Mouse (Mus musculus) spleen, postnatal 0 days (tissue): Measurements from ENCODE around the gene Msrb1. TPM values are rescaled to one million over a fixed set of nuclear protein-coding genes. Genes with fewer than 3 reads are reported as not detected.

Source experiments
- polyA plus RNA-seq: library from polyadenylated mRNA; unstranded; fragments of >200 nt; fragmentation: Nextera tagmentation; extraction: Ambion mirVana; gene quantifications from 2 replicates; pipeline ENCODE4 v1.2.1, GENCODE M21; 2015

Gene Msrb1
- 103 and 110 TPM in 2 replicates for polyA plus RNA-seq

DNA sequence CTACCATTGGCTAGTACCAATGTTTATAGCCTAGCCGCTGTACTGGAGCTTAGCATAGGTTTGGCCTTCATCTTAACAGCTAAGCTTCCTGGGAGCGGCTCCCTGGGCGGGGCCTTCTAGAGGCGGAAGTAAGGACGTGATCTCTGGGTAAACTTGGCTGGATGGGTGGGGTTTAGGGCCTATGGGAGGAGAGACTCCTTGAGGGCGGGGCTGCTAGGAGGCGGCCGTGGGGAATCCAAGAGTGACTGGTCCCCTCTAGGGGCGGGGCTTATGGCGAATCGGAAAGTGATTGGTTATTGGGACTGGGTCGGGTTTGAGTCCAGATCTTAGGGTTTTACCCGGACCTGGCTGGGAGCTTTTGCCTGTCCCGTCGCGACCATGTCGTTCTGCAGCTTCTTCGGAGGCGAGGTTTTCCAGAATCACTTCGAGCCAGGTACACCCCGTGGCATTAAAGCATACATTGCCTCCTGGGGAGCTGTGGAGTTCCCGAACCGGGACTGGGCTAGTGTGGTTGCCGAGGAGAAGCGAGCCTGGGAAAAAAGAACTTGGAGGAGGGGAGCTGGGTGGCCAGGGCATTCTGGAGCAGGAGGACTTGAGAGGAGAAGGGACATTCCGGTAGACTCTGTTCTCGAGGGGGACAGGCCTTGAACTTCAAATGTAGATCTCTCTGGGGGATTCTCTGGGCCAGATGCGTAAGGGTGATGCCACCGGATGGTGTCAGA is at the start of gene Msrb1:
Msrb1 (plus strand) TSS at position 313 of the 722 bp plus-strand sequence.

DNA sequence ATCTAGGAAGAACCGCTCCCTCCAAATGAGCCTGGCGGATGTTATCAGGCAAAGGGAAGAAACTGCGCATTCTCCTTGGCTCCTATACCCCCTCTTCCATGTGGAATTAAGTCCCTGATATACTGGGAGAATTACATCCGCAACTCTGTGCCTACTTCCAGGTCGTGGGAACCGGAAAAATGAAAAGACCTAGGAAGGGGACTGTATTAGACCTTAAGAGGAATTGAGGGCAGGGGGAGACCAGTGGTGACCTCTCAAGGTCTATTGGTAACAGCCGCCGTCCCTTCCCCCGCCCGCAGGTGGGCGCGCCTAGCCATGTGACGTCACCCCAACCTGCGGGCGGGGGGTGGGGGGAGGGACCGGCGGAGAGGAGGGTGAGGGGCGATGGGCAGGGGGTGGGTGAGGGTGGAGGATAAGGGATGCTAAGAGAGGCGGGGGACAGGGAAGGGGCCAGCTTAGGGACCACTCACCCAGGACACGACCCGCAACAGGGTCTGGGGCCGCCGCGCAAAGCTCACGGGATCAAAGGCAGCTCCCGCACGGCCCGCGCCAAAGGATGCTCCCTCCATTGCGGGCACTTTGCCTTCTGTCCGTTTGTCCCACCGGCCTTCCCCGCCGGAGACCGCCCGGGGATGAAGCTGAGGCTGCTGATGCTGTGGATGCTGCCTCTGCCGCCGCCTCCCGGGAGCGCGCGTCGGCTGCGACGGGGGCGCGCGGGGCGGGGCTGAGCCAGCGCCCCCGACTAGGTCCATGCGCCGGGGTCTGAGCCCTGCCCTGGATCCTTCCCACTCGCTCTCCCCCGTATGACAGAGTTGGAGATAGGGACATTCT is 47.0 kb upstream of the Msrb1 start, which contains the start of gene Syngr3:
Syngr3 (minus strand) TSS at position 705 of the 831 bp plus-strand sequence.

DNA sequence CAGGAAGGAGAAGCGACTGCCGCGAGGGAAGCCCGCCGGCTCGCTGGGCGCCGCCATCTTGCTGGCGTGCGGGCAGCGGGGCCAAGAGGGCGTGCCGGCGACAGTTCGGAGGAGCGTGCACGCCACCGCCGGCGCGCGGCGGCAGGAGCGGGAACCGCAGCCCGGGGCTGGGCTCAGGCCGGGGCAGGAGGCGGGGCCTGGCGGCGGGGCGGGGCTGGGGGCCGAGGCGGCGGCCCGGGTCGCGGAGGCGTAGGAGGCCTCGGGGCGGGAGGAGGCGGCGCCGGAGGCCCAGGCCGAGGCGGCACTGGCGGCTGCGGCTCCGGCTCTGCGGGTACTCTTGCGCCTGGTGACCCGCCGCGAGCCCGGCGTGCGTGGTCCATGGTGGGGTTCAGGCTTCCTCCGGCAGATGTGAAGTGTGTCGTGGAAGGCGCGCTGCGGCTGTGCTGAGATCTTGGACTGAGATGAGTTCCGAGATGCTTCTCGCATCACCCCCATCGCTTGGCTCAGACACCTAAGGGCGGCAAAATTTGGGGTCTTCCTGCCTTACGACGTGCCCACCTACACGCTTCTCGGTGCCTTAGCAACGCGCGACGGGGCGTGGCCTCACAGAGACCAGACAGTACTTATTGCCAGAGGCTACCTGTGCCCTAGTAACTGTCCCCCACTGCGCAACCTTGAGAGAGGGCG is 40.3 kb upstream of the Msrb1 start, which contains the start of the genes Gfer and Noxo1:
Gfer (minus strand) TSS at position 146 of the 687 bp plus-strand sequence.
Noxo1 (plus strand) TSS at position 224 of the 687 bp plus-strand sequence.

DNA sequence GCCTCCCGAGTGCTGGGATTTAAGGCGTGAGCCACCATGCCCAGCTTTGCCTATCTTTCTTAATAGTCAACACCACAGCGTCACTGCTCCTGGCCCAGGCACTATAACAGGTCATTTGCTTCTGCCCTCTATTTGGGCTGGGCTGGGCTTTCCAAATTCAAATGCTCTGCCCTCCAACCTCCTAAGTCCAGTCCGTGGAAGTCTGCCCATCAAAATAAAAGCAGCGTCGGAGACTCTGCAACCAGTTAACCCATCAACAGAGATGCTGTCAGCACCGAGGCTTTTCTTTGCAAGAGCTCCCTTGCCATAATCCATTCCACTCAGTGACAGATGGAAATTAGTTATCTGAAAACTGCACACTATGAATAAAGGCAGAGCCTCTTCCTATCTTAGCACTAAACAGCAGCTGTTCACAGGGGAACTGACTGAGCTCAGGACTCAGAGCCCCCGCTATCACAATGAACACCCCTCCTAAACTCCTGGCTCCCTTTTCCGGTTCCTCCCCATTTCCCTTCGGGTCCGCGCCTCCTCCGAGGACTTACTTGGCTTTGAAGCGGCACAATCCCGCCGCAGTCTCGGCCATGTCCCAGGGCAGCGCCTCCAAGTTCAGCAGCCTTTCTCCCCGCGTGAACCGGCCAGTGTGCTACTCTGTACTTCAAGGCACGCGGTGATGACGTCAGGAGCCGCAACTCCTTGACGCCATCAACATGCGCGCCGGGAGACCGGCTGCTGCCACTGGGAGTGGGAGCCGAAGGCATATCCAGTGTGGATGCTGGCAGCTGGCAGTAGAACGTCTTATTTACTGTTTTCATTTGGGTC is 29.3 kb upstream of the Msrb1 start, which contains the start of gene Tbl3:
Tbl3 (minus strand) TSS at position 679 of the 819 bp plus-strand sequence.

DNA sequence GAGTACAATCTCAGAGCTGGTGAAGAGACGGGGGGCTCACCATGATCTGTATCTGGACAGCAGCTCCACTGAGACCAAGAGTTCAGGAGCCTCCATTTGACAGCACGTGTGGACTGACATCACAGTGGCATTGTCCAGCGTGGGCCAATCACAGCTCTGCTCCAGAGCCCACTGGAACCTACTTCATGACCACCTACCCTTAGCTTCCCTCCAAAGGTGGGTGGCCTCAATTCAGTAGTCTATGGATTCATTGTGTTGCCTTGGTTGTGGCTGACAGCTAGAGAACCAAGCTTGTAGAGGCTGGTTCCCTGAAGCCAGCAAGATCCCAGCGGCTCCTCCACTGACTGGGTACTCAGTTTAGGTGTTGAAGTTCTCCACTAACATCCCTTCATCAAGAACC is 18.5 kb upstream of the Msrb1 start, which contains the start of the genes Rnf151 and Rps2:
Rnf151 (minus strand) TSS at position 121 of the 400 bp plus-strand sequence.
Rps2 (plus strand) TSS at position 174 of the 400 bp plus-strand sequence.

DNA sequence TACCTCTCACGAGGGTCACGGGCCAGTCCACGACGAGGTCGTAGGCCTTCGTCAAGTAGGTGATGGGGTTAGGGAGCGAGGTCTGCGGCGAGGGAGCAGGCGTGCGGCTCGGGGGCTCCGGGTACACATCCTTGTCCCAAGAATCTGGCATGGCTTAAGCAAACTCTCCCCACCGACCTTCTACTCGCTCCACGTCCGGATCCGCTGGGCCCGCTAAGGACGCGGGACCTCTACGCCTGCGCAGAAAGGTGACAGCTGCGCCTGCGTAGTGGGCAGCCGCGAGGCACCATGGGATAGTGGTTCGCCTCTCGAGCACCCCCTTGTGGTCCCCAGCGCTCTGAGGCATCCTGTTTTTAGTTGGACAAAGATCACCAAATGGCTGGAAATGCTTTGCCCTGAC is 12.3 kb upstream of the Msrb1 start, which contains the start of gene Ndufb10:
Ndufb10 (minus strand) TSS at position 295 of the 400 bp plus-strand sequence.

DNA sequence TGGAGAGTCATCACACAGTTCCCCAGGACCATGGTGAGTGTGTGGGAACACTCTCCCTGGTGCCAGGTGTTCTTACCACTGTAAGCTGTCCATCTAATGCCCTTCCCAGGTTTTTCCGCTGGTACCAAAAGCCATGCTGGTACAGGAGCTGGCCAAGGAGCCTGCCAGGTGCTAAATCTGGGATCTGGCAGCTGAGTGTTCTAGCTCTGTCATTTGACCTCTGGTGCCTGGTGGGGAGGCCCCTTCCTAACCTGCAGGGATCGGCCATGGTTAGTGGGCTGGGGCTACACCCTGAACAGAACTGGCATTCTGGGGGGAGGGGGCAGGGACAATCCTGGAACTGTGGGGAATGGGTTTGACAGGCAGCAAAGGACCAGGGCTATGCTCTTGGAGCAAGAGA is 8.8 kb upstream of the Msrb1 start, which contains the start of gene Rpl3l:
Rpl3l (plus strand) TSS at position 203 of the 400 bp plus-strand sequence.

DNA sequence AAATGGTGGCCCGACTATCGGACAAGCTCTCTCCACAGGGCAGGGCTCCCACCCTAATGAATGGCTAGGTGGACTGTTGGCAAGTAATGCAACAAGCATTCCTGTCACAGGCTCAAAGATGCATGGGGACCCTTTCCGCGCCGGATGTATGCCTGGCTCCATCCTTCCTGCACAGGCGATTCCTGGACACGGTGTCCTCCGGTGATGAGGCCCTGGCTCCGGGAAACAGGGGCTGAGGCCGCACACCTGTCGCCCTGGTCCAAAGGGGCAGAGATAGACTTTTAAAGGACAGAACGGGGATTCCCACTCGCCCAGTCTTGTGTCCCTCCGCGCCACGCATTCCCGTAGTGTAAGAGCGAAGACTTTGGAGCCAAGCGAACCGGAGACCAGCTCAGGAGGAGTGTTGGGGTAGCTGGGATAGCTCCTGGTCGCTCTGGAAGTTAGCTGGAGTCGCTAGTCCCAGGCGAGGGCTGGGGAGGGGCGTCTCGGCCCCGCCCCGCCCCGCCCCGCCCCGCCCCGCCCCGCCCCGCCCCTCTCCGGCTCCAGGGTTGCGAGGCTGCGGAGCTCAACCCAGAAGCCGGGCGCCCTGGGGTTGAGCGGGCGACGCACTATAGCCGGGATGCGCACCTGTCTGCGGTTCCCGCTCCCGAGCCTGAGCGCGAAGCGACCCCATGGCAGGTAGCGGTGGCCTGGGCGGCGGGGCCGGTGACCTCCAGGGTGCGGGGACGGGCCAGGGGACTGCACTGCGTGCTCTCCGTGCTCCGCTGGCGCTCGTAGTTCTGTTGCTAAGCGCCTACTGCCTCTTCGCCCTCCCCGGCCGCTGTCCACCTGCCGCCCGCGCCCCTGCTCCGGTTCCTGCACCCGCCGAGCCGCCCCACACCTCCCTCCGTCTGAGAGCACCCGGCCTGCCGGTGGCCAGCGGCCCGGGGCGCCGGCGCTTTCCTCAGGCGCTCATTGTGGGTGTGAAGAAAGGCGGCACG is 16.3 kb downstream of the Msrb1 start, which contains the start of gene Hs3st6:
Hs3st6 (plus strand) TSS at position 574 of the 980 bp plus-strand sequence.

Other genes with a start within 250 kb of the Msrb1 start
- gene Caskin1, start 248.0 kb upstream of the Msrb1 start, polyA plus RNA-seq = 0.38 and 0.40 TPM in 2 replicates
- 41.7 and 45.4 TPM in 2 replicates for gene Traf7, start 208.7 kb upstream of the Msrb1 start, polyA plus RNA-seq
- gene Rab26, start 202.4 kb upstream of the Msrb1 start, polyA plus RNA-seq = 1.5 and 2.3 TPM in 2 replicates
- 4.8 and 12.3 TPM in 2 replicates for gene Pkd1, start 186.8 kb upstream of the Msrb1 start, polyA plus RNA-seq
- 33.4 and 33.5 TPM in 2 replicates for gene Tsc2, start 104.0 kb upstream of the Msrb1 start, polyA plus RNA-seq
- 6.9 and 8.2 TPM in 2 replicates for gene Nthl1, start 104.0 kb upstream of the Msrb1 start, polyA plus RNA-seq
- 32.8 and 46.2 TPM in 2 replicates for gene Slc9a3r2, start 86.3 kb upstream of the Msrb1 start, polyA plus RNA-seq
- gene Npw, start 78.2 kb upstream of the Msrb1 start, polyA plus RNA-seq = 0.44 and 0.54 TPM in 2 replicates
- gene Zfp598, start 67.0 kb upstream of the Msrb1 start, polyA plus RNA-seq = 9.6 and 9.9 TPM in 2 replicates
- gene Syngr3, start 46.7 kb upstream of the Msrb1 start, polyA plus RNA-seq = 0.06 and 0.11 TPM in 2 replicates
- gene Gfer, start 40.5 kb upstream of the Msrb1 start, polyA plus RNA-seq = 31.0 and 32.6 TPM in 2 replicates
- gene Noxo1, start 40.4 kb upstream of the Msrb1 start, polyA plus RNA-seq = 0.81 and 1.3 TPM in 2 replicates
- 35.3 and 37.9 TPM in 2 replicates for gene Tbl3, start 29.0 kb upstream of the Msrb1 start, polyA plus RNA-seq
- gene Rnf151, start 18.6 kb upstream of the Msrb1 start, polyA plus RNA-seq = not detected in 2 replicates
- 1,569 and 1,600 TPM in 2 replicates for gene Rps2, start 18.5 kb upstream of the Msrb1 start, polyA plus RNA-seq
- 212 and 230 TPM in 2 replicates for gene Ndufb10, start 12.2 kb upstream of the Msrb1 start, polyA plus RNA-seq
- 1.1 and 1.3 TPM in 2 replicates for gene Rpl3l, start 8.8 kb upstream of the Msrb1 start, polyA plus RNA-seq
- not detected in 2 replicates for gene Hs3st6, start 16.3 kb downstream of the Msrb1 start, polyA plus RNA-seq
- gene Meiob, start 67.6 kb downstream of the Msrb1 start, polyA plus RNA-seq = 0.32 and 0.78 TPM in 2 replicates
- 168 and 186 TPM in 2 replicates for gene Hagh, start 103.5 kb downstream of the Msrb1 start, polyA plus RNA-seq
- 54.4 and 61.1 TPM in 2 replicates for gene Fahd1, start 113.7 kb downstream of the Msrb1 start, polyA plus RNA-seq
- gene Igfals, start 129.4 kb downstream of the Msrb1 start, polyA plus RNA-seq = 0.08 and 0.21 TPM in 2 replicates
- 73.8 and 78.0 TPM in 2 replicates for gene Nubp2, start 149.7 kb downstream of the Msrb1 start, polyA plus RNA-seq
- 51.9 and 55.4 TPM in 2 replicates for gene Spsb3, start 150.0 kb downstream of the Msrb1 start, polyA plus RNA-seq
- gene Eme2, start 158.4 kb downstream of the Msrb1 start, polyA plus RNA-seq = 11.8 and 12.7 TPM in 2 replicates
- gene Mrps34, start 158.5 kb downstream of the Msrb1 start, polyA plus RNA-seq = 71.0 and 73.0 TPM in 2 replicates
- gene Nme3, start 159.9 kb downstream of the Msrb1 start, polyA plus RNA-seq = 66.5 and 77.6 TPM in 2 replicates
- gene Mapk8ip3, start 200.3 kb downstream of the Msrb1 start, polyA plus RNA-seq = 12.6 and 13.3 TPM in 2 replicates
- 45.9 and 49.2 TPM in 2 replicates for gene Jpt2, start 224.0 kb downstream of the Msrb1 start, polyA plus RNA-seq